Mouse (Mus musculus): ENCODE measurements at regions not wholly inside any gene's neighbourhood (a gene's known extent, or its start where the extent isn't known, plus 50 kb on each side); places are given as distances from the start of the nearest gene placed in this dataset.

DNA sequence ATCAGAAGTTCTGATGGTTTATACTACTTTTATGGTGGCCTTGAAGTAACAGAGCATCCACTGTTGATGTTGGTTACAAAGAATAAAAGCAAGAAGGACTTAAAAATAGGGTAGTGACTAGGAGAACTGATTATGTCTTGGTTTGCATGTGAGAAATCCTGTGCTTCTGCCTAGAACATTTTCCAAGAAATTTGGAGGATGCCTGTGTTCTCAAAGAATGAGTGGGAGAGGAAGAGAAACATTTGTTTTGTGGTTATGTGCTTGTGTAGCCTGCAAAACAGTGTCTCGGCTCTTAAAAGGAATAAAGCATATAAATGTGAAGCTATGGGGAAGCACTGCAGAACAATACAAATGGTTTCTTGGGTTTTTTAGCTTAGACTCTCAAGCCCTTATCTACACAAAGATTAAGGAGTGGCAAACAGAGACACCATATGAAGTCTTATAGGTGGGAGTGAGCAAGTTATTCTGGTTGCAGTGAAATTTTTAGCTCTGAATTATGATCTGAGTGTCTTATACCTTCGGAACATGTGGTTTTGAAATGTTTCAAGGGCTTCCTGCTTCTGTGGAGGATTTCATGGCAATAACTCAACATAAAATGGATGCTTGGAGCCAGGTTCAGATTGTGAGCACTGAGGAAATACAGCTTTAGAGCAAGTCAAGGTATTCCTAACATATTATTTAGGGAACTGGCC lies 372.1 kb upstream of the Man1a start:
- peak; percentile 94 for ATAC-seq (ENCODE audit: low TSS enrichment)

DNA sequence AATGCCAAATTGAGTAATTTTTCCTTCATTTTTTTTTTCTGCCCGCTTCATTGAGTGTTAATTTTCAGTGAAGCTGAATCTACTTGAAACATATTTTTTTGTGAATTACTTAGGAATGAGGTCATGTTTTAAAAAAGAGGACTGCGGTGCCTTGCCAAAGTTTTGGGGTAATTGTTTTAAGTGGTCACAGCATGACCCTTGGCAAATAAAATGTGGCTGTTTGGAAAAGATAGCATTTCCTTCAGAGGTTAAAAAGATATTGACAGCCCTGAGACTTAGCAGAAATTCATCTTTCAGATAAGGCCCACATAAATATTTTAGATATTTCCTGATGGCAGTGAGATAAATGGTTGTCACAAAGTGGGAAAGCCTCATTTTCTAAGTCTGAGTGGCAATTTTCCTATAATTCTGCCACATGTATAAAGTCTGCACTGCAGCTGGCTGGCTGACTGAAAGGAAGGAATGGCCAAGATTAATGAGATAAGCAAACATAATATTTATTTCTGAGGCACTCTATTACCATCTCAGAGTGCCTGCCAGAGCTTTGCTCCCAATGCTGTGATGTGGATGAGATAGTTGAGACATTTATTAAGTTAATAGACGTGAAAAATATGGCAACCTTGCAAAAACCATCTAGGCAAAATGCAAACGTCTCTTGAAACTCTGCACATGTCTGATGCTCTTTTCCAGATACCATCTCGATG lies 327.0 kb upstream of the Man1a start:
- ATAC-seq (ENCODE audit: low TSS enrichment) = no peak

- no peak for ATAC-seq (ENCODE audit: low TSS enrichment)
Measured at GRCm38 (mm10) chr10:54383751-54384150, 307.3 kb upstream of the Man1a start.

DNA sequence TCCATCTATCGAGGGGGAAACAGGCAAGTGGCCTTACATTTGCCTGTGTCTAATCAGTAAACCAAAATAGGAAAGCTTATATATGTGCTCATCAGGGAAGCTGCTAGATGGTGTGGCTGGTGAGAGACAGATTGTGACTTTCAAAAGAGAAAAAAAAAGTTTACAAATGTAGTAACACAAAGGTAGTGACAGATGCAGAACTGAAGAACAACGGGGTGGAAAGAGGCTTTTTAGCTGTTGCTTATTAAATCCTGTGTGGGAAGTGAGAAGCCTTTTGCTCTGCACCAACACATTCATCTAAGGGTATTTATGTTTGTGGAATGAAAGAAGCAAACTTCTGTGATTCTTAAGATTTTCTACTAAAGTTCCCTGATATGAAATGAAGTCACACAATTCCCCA lies 305.1 kb upstream of the Man1a start:
- peak; percentile 85 for ATAC-seq (ENCODE audit: low TSS enrichment)

DNA sequence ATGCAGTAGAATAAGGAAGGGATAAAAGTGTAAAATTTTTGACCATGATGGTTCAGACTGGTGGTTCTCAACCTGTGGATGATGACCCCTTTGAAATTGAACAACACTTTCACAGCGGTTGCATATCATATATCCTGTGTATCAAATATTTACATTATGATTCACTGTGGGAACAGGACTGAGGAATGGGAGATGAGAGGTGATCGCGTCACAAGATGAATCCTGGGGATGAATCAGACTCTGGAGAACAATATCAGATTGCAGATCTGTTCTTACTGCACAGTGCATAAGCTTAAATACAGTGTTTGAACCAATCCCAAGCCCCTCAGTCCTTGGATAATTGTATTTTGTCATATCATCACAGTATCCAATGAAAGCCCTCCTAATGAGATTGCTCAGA lies 292.7 kb upstream of the Man1a start:
- ATAC-seq (ENCODE audit: low TSS enrichment) = no peak

DNA sequence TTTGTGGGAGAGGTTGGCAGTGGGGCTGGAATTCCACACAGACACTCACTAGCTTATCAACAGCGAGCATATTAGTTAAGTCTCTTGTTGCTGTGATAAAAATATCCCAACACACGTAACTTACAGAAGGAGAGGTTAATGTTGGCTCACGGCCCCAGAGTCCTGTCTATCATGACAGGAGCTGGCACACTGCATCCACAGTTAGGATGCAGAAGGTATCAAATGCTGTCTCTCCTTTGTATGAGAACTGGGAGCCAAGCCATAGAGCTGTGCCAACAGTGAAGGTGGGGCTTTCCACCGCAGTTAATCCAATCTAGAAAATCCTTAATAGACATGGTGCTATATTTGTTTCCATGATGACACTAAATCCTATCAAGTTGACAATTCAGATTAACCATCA lies 288.9 kb upstream of the Man1a start:
- no peak for ATAC-seq (ENCODE audit: low TSS enrichment)

GRCm38 (mm10) chr10:54337234-54337633 lies 260.8 kb upstream of the Man1a start:
- peak; percentile 78 for ATAC-seq (ENCODE audit: low TSS enrichment)

All from frontal cortex, adult (tissue).